Mouse (Mus musculus) erythroblast, embryonic 14.5 days (primary cell): ENCODE measurements around the gene Tspan14.

ENCODE experiments used
- GATA1 ChIP-seq: IDR thresholded peaks from 2 replicates; pipeline ENCODE4 v1.6.1; 2012; ENCODE audit warnings: low read length, inconsistent platforms, mixed read lengths
- TAL1 ChIP-seq: IDR thresholded peaks from 3 replicates; pipeline ENCODE4 v1.6.1; 2012; ENCODE audit warnings: low read length, inconsistent platforms, mixed read lengths

GRCm38 (mm10) chr14:40916667-40917066 is 49.9 kb downstream of the Tspan14 start:
- TF ChIP-seq GATA1, result no peak
- no peak for TF ChIP-seq TAL1
